Mouse (Mus musculus) liver, adult 2 months (tissue): ENCODE results near the gene Stag3.

Experiments used
- CTCF ChIP-seq: fragments of 200-500 bp; IDR thresholded peaks from 2 replicates; pipeline ENCODE4 v1.5.1; 2011; ENCODE audit warnings: low read depth, low read length, control low read depth
- POLR2A ChIP-seq: fragments of 200-500 bp; IDR thresholded peaks from 2 replicates; pipeline ENCODE4 v1.6.1; 2011; ENCODE audit warnings: low read length, control low read depth; ENCODE audit not compliant: insufficient read depth; ENCODE audit errors: extremely low read depth

GRCm38 (mm10) chr5:138267114-138267513 is 12.9 kb upstream of the Stag3 start:
- TF ChIP-seq POLR2A: no peak
- no peak for TF ChIP-seq CTCF
